Mouse (Mus musculus) adrenal gland, adult 18-20 months (tissue): ENCODE results near the gene Ndufb8. TPM values are rescaled to one million over a fixed set of nuclear protein-coding genes. Genes with fewer than 3 reads are reported as not detected.

Experiments
- DNase-seq, 2 experiments: peaks; one replicate each; pipeline ENCODE4 v3.0.0; 2021 to 2022; ENCODE audit warnings: low spot score in 2 of 2
- total RNA-seq, 2 experiments: library from RNA; stranded (reverse); gene quantifications; 1 replicate in 1 of 2; 2 replicates in 1 of 2; pipeline ENCODE4 v1.2.3; 2021

Gene Ndufb8
- total RNA-seq, 2 experiments from 2014 or later = 514 to 1,037 TPM

DNA sequence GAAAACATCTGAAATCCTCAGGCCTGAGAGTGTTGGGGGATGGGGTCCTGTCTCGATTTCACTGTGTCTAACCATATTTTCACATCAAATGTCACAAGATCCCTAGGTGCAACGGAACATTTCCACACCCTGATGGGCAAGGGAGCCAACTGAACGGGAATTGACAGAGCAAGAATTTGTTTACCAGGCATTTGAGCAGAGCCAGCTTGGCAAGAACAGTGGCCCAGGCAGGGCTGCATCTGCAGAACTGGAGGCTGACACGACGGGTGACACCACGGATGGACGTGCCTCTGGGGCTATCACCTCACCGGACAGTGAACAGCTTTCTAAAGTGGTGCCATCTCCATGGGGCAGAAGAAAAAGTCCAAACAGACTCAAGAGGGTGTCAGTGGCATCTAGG is 17.8 kb downstream of the Ndufb8 start:
- no peak for DNase-seq

DNA sequence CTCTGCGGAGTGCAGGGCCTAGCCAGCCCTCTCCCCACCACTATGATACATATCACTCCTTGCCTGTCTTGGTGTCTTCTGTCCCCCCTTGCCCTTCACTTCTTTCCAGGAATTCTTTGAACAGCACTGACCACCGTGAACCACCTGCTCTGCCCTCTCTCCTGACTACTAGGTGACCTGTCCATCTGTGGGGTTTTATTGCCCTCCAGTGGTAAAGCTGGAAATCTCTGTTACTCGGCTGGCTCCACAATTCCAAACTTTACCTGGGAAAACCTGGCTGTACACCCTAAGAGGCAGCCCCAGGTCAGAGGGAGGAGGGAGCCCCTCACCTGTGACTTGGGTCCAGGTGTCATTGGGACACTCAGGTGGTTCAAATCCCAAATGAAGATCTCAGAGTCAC is 19.9 kb downstream of the Ndufb8 start:
- DNase-seq = no peak

DNA sequence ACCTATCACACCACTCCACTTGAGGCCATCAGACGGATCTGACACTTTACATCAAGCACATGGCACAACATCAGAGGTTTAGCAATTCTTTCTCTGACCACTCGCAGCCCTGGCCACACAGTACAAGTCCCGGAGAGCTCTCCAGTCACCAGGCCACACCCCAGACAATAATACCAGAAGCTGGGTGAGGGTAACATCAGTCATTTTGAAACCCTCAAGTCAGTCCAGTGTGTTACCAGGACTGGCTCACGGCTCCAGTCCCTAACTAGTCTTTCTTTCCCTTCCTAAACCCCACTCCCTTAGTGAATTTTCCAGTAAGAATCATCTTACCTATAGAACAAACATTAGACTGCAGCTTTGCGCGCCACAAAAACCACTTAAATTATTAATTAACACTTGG is 25.2 kb downstream of the Ndufb8 start:
- no peak for DNase-seq

DNA sequence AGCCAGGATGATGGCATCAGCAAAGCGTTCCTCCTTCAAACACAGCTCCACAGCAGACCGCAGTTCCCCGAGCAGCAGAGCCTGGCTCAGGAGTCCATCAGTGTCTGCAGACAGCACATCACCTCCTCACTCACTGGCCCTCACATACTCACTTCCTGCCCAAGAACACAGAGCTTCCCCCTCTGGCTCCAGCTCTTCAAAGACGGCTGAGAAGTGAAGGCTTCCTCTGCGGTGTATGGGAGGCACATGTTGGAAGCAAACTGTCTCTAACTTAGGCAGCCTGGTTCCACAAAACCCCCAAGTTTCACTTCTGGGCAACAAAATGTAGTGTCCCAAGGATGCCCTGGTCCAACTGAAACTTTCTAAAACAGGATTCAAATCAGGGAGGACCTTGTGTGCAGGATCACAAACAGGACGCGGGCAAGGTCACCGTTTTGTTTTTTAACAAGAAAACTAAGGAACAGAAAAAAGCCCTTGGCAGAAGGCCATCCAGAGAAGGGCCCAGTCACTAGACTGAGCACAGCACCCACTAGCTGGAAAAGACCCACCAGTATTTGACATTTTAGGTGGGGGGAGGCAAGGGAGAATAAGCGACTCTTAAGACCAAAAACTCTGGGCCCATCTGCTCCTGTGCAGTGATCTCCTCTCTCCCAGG is 29.6 kb downstream of the Ndufb8 start:
- DNase-seq = no peak

DNA sequence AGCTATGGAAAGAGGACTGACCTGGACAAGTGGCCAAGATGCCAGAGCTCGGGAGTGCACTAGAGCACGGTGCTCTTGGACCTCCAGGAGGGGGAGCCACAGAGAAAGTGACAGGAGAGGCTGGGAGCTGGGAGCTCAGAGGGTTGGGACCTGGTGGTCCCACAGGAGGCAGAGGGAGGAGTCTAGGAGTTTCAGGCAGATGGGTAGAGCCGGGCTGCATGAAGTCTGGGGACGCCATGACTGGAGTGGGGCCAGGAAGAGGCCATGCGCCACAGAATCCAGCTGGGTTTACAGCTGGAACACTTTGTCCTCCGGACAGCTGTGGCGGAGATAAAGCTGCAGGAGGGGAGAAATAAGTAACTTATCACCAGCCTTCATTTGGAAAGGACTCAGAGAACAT is 36.1 kb downstream of the Ndufb8 start:
- no peak for DNase-seq

DNA sequence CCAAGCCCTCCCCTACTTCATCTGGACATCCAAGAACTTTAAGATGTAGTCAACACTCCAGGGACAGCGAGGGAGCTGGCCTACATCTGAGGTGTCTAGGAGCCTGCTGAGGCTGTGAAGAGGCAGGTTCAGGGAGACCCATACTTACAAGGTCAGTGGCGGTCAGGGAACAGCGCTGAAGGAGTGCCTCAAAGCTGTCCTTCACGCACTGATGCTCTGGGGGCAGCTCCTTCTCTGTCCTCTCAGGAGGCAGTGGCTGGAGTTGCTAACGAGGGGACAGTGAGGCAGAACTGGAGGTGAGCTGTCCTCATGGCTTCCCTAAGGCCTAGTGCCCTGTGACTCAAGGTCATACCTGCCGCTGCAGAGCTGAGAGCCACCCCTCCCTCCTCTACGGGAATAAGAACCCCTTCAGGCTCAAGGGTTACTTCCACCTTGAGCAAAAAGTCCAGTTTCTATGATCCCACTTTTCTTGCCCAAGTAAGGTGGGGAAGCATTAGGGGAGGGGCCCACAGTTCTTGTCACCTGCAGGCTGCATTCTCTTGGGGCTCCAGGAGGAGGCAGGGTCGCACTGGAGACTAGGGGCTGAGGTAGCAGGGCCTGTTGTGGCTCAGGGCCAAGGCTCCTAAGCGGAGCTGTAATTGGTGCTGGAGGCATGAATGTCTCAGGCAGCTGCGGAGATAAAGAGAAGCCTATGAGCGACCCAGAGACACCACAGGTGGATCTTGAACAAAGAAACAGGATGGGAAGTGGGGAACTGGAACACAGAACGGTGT is 37.1 kb downstream of the Ndufb8 start:
- DNase-seq = no peak

DNA sequence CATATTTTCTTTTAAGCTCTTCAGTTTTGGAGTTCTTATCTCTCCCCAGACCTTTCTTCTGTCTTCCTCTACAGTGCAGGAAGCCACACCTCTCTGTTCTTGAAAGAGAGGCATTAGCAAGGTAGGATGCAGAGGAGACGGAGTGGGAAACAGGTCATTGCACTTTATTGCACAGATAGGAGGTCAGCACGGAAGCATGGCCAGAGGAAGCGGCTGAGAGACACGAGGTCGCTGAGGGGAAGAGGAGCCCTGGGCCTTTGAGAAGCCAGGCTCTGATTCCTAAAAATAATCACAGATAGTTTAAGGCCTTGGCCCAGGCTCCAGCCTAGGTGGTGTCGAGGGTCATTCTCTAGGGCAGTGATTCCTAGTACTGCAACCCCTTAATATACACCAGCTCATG is 39.5 kb downstream of the Ndufb8 start:
- no peak for DNase-seq

DNA sequence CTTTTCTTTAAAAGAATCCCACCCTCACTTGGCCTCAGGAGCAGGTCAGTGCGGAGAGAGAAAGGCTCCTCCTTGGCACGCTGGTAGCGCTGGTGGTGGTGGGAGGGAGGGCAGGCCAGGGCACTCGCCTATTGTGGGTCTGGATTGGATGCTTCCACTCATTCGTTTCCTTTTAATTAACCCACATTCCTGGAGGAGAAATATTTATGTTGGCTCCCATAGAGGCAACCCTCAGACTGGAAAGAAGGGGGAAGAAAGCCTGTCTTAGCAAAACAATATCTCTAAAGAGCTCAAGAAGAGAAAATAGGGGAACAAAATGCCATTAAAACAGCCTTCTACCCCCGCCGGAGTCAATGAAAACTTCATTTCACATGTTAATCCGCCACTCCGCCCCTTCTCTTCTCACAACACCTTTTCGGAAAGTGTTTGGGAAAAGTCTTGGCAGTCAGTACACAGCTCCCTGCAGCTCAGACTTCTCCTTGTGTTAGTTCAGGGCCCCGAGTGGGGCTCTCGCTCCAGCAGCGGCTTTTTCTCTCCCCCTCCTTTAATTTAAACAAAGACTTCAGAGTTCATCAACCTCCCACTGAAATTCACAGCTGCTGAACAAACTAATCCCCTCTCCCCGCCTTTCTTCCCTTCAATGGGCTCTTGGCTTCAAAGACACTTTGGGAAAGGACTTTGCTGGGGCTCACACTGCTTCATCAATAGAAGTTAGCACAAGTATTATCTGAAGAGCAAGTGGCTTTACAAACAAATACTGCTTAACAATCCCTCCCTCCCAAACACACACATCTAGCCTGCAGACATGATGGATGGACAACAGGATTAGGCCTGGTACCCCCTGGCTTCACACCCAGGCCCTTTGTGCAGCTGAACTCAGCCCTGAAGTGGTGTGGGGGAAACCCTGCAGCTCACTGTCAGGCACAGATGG is 40.5 kb downstream of the Ndufb8 start:
- DNase-seq = no peak

DNA sequence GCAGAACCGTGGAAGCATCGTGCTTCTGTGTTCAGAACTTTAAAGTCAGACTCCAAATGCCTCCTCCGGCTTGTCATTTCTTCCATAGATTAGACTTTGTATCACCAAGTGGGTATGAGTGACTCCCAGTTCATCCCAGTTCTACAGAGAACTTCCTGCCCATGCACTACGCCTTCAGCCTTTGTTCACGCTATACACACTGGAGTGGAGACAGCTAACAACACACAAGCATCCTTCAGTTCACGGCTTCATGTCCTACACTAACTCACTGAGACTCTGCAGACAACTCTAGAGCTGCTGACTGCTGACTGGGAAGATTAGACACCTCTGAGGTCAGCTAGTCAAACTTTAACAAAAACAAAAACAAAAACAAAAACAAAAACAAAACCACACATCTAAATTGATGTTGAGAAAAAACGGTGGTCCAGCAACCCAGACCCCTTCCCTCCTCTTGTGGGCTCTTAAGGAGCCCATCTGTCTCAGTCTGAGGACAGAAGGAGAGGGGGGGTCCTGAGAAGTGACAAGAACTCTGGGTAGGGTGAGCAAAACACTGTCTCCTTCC is 41.2 kb downstream of the Ndufb8 start:
- no peak for DNase-seq

DNA sequence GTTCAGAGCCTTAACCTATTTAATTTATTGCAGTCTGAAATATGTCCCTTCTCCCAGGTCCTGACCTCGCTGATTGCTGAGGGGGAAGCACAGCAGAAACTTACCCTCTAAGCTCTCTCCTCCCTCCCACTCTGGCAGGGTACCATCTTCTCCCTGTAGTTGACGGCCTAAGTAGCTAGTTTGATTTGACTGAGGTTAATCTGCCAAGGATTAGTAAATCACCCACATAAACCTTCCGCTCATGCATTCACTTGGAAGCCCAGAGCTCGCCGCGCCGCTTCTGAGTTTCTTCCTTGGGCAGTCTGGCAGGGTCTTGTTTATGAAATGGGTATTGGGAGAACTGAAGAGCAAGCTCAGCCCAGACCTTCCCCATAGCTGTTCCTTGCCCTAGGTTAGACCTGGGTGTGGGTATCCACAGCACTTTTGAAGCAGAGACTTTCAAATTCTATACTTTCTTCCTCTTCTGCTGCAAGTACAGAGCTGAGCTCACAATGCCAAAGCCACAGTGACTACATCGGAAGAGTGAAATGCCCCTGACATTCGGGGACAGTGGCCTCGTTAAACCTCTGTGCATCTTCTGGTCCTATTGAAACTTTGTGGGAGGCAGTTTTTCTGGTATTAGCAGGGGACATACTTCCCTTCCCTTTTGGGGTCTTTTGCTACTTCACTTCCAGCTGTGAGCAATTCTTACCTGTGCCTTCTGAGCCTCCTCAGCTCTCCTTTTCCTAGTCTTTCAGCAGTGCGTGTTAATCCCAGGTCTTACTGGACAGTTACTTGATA is 42.0 kb downstream of the Ndufb8 start:
- no peak for DNase-seq

DNA sequence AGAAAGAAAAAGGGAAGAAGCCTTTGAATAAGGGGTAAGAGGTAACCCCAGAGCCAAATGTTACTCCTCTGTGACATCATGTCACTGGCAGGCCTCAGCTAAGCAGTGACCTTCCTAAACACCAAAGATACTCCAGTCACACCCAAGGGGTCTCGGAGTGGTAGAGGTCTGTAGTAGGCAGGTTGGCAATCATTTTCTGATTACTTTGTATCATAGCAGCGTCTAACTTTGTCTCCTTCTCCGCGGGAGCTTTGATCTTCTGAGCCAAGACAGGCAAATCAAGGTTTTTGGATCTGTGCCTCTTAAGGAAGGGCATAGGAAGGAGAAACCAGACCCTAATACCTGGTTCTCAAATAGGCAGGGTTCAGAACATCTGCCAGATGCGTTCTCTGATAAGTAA is 42.6 kb downstream of the Ndufb8 start:
- DNase-seq = no peak

DNA sequence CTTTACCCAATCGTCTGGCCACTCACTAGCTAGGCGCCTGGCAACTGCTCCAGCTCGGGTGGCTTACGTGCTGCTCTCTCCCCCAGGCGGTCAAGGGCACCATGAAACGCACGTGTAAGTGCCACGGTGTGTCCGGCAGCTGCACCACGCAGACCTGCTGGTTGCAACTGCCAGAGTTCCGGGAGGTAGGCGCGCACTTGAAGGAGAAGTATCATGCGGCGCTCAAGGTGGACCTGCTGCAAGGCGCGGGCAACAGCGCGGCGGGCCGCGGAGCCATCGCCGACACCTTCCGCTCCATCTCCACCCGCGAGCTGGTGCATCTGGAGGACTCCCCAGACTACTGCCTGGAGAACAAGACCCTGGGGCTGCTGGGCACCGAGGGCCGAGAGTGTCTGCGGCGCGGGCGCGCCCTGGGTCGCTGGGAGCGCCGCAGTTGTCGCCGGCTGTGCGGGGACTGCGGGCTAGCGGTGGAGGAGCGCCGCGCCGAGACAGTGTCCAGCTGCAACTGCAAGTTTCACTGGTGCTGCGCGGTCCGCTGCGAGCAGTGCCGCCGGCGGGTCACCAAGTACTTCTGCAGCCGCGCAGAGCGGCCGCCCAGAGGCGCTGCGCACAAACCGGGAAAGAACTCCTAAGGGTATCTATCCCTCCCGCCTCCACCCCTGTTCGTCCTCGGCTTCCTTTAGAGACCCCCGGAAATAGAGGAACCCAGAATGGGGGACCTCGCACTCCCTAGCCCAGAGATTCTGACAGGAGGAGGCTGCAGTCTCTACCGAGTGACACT is 43.6 kb downstream of the Ndufb8 start:
- DNase-seq = peak in 1 of 2 experiments; percentile 48

DNA sequence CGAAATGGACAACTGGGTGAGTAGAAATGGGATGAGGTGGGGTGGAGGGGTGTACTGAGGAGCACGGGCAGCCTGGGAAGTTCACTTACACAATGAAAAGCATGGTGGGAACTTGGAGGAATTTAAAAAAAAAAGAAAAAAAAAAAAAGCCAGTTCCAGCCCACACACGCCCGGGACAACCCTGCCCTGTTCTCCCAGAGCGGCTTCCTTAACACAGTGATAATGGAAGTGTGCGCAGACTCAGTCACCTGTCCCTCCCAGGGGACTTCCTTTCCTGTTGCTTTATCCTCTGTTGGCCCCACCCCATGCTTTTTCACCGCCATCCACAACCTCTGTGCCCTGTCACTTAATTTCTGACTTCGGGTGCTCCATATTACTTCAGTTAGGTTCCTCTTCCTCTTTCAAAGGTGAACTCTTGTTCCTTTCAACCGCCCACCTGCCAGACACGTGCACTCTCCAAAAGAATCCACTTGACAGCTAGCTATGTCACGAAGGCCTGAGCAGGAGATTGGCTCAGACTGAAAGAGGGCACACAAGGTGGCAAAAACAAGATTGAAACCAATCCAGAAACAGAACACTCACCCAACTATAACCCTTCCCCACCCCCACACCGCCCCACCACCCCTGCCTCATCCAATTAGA is 44.6 kb downstream of the Ndufb8 start:
- no peak for DNase-seq

DNA sequence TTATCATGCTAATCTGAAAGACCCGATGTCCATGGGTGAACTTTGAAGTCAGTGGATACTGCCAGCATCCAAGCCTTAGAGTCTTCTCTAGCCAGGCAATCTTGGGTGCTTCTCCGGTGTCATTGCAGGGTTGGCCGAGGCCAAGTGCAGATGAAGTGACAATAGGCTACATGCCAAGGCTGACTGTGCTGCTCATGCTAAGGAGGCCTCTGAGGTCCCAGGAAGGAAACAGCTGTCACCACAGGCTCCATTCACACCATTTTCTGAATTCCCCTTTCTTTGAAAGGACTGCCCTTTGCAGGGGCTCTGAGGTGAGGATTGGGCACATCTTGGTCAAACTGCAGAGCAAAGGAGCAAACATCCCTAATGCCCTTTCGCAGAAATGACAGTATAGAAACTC is 52.5 kb downstream of the Ndufb8 start:
- DNase-seq = no peak

DNA sequence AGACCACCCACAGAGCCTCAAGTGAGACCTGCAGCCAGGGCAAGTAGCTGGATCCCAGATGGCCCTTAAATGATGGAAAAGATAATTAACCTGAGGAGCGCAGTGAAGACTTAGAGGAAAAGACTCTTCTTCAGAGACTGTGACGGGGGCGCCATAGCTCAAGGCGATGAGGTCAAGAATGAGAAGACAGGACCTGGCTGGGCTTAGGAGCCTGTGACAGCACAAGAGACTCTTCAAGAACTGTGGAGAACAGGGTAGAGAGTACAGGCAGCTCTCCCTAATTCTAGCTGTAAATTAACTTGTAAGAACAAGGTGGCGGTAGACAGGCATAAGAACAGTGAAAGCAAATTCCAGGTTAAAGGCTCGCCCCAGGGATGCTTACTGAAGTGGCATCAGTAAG is 53.3 kb downstream of the Ndufb8 start:
- DNase-seq = no peak

DNA sequence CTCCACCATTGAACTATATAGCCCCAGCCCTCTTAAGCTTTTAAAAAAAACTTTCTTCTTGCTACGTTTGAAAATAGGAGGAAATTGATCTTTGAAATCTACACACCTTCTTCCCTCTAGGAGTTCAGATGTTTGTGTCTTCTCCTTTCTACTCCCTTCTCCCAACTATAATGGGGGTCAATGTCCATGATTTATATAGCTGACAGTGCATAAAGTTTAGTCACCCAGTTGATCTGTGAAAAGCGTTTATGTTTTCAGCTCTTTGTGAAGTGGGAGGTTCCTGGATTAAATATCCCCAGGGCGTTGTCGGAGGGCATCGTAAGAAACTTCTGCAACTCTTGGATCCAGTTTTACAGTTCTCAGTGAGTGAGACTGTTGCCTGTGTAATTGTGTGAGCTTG is 55.0 kb downstream of the Ndufb8 start:
- no peak for DNase-seq

DNA sequence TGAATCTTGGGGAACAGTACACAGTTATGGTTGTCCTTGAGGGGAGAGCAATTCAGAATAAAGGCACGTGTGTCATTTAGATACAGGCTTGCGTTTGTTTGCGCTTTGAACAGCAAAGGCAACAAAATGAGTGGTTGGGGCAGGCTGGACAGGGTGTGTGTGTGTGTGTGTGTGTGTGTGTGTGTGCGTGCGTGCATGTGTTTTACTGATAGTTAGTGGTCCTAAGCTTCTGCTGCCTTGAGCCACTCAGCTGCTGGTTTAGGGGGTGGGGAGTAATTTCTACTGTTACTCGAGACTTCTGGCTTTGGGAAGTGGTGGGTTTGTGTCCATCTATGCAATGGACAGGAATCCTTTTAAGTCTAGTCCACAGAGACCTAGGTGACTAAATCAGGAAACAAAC is 56.3 kb downstream of the Ndufb8 start:
- DNase-seq = no peak
